12 mouse cellular contexts compared by ENCODE assay signal in the genomic region with DNA sequence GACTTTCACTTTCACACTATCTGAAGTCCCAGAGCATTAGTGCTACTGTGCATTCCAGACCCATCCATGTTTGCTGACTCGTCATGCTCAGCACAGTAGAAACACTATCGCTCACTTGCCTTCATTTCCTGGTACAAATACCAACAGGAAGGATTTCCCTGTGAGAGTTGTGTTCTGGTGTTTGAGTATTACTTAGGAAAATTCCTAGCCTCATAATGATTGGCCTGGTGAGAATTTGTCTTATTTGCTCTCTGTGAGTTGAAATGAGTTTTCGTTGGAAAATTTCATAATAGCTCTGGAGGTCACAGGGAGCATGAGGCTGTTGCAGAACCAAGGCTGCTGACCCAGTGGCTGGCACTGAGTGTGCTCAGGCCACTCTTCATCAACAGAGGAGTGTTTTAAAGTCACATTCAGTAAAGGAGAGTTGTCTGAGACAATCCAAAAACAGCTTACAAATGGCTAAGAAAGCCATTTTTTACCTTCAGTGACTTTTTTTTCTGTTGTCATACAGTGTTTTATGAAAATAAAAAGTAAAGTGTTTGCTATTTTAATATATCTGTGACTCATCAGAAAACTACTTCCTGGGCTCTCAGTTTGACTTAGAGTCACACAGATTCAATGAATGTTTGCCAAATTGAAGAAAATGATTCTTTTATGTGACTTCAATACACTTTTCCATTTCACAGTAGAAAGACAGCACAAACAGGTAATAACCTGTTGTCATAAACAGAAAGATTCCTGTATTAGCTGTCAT.
A peak's percentile ranks its signal among the peaks of the same experiment; 100 is the strongest.
DNase-seq lines count a peak whose midpoint lies in the region; ATAC-seq and TF ChIP-seq lines count a peak whose summit lies in the region.
"Had no signal": no experiment of that assay in that cellular context is flagged by ENCODE, and none has a peak within 500 bp of the region (broad histone marks: within the 10 kb centered on the region; RNA-seq: fewer than 3 reads in every experiment).

No protein-coding gene starts in this region.

- H3K9ac ChIP-seq in intestine, postnatal 0 days (ENCODE audit: low read depth, low read length): no peak overlapping the region
- H3K9ac ChIP-seq in intestine, embryonic 15.5 days: no peak overlapping the region
- no peak overlapping the region for H3K9ac ChIP-seq in forebrain, embryonic 15.5 days (replicated peaks)
- H3K9ac ChIP-seq: heart, embryonic 15.5 days; limb, embryonic 15.5 days had no signal

- WGBS in intestine, postnatal 0 days: 38% methylated on average over 3 of the region's 3 CpGs
- 58% methylated on average over 3 of the region's 3 CpGs for WGBS in intestine, embryonic 15.5 days
- 85% methylated on average over 3 of the region's 3 CpGs for WGBS in forebrain, embryonic 15.5 days

- no peaks in the 10 kb centered on the region for H3K27me3 ChIP-seq in intestine, postnatal 0 days (replicated peaks; ENCODE audit: control insufficient read depth, insufficient read depth, low read length)
- H3K27me3 ChIP-seq in intestine, embryonic 15.5 days (replicated peaks): no peaks in the 10 kb centered on the region
- no peaks in the 10 kb centered on the region for H3K27me3 ChIP-seq in forebrain, embryonic 15.5 days
- H3K27me3 ChIP-seq: heart, embryonic 15.5 days; limb, embryonic 15.5 days had no signal

- no peaks in the 10 kb centered on the region for H3K36me3 ChIP-seq in intestine, postnatal 0 days (ENCODE audit: control insufficient read depth, insufficient read depth)
- H3K36me3 ChIP-seq in intestine, embryonic 15.5 days: no peaks in the 10 kb centered on the region
- H3K36me3 ChIP-seq in forebrain, embryonic 15.5 days: no peaks in the 10 kb centered on the region
- H3K36me3 ChIP-seq: G1E; heart, embryonic 15.5 days; limb, embryonic 15.5 days had no signal

- no peak overlapping the region for H3K4me2 ChIP-seq in intestine, postnatal 0 days (replicated peaks; ENCODE audit: low read depth)
- H3K4me2 ChIP-seq in intestine, embryonic 15.5 days (replicated peaks): no peak overlapping the region
- no peak overlapping the region for H3K4me2 ChIP-seq in forebrain, embryonic 15.5 days (replicated peaks)
- H3K4me2 ChIP-seq: heart, embryonic 15.5 days; limb, embryonic 15.5 days had no signal

- H3K4me3 ChIP-seq in intestine, postnatal 0 days (ENCODE audit: low read depth, low read length): no peak overlapping the region
- no peak overlapping the region for H3K4me3 ChIP-seq in intestine, embryonic 15.5 days (replicated peaks)
- H3K4me3 ChIP-seq in forebrain, embryonic 15.5 days: no peak overlapping the region
- H3K4me3 ChIP-seq: heart, embryonic 15.5 days; limb, embryonic 15.5 days had no signal

- DNase-seq in 416B (ENCODE audit: low read depth) (peak; percentile 26), adipocyte (ENCODE audit: low spot score) (peak; percentile 84)
- peak; percentile 43 for DNase-seq in lung, postnatal 10 days
- no peak for DNase-seq in layer of hippocampus, postnatal 36 days
- DNase-seq: cerebellum, postnatal 25 days had no signal

- H3K9me3 ChIP-seq in intestine, postnatal 0 days (ENCODE audit: control insufficient read depth): no peaks in the 10 kb centered on the region
- no peaks in the 10 kb centered on the region for H3K9me3 ChIP-seq in intestine, embryonic 15.5 days
- H3K9me3 ChIP-seq in forebrain, embryonic 15.5 days: no peaks in the 10 kb centered on the region
- H3K9me3 ChIP-seq: G1E; heart, embryonic 15.5 days; limb, embryonic 15.5 days had no signal

- ATAC-seq in intestine, postnatal 0 days: peak; percentile 69; the same call in 1 of the 2 replicates
- ATAC-seq in intestine, embryonic 15.5 days: no peak
- no peak for ATAC-seq in forebrain, embryonic 15.5 days (replicated peaks)
- ATAC-seq: inflammation-experienced regulatory T-cells, adult 6 months had no signal

- no peak for TF ChIP-seq CTCF in intestine, postnatal 0 days (IDR thresholded peaks at IDR 0.05; ENCODE audit: low read depth)

- H3K4me1 ChIP-seq in intestine, postnatal 0 days (replicated peaks; ENCODE audit: control insufficient read depth, insufficient read depth, low read length): no peaks in the 10 kb centered on the region
- no peaks in the 10 kb centered on the region for H3K4me1 ChIP-seq in intestine, embryonic 15.5 days (replicated peaks)
- no peaks in the 10 kb centered on the region for H3K4me1 ChIP-seq in forebrain, embryonic 15.5 days
- H3K4me1 ChIP-seq: limb, embryonic 15.5 days had no signal

- H3K27ac ChIP-seq in intestine, postnatal 0 days (ENCODE audit: low read depth, low read length): no peak overlapping the region
- no peak overlapping the region for H3K27ac ChIP-seq in intestine, embryonic 15.5 days
- H3K27ac ChIP-seq in forebrain, embryonic 15.5 days (replicated peaks): no peak overlapping the region
- H3K27ac ChIP-seq: heart, embryonic 15.5 days; limb, embryonic 15.5 days had no signal

Comparison
In these comparisons a context has a peak if more than half of its experiments do, and no peak if none do; other contexts are left out.
1. DNase-seq: peak in 416B (single experiment), adipocyte (single experiment) and lung, postnatal 10 days (single experiment); none in layer of hippocampus, postnatal 36 days (0 of 2).